1 mouse cellular context compared by ENCODE assay signal in genomic region chr19:4242416-4242815, GRCm38 (mm10).
TF ChIP-seq lines count a peak whose summit lies in the region.

No protein-coding gene starts in this region.

TF ChIP-seq in MEL, 35 proteins besides CTCF, POLR2A, EP300 and RAD21:
- TF ChIP-seq ZC3H11A (IDR thresholded peaks at IDR 0.05; ENCODE audit: low read depth, low read length) (peak; percentile 46), MAZ (IDR thresholded peaks at IDR 0.05; ENCODE audit: low read depth, low read length) (no peak), KAT2A (conservative IDR thresholded peaks at IDR 0.05; ENCODE audit: low read depth, low read length) (no peak), TCF12 (IDR thresholded peaks at IDR 0.05; ENCODE audit: low read depth, low read length) (no peak), SMC3 (IDR thresholded peaks at IDR 0.05; ENCODE audit: low read depth, low read length) (peak; percentile 65)
